Mouse (Mus musculus) C2C12 (cell line): ENCODE data around the gene Foxr2.

Source experiments
- CEBPB ChIP-seq: IDR thresholded peaks from one replicate; pipeline ENCODE4 v1.6.1; 2011; ENCODE audit warnings: low read depth, mild to moderate bottlenecking, control low read depth, moderate library complexity
- CTCF ChIP-seq: IDR thresholded peaks from one replicate; pipeline ENCODE4 v1.5.1; 2011; ENCODE audit not compliant: control insufficient read depth, insufficient read depth, insufficient read length
- FOSL1 ChIP-seq: IDR thresholded peaks from one replicate; pipeline ENCODE4 v1.8.0; 2011; ENCODE audit warnings: mild to moderate bottlenecking, low read length; ENCODE audit not compliant: poor library complexity, insufficient read depth, severe bottlenecking
- MAX ChIP-seq: IDR thresholded peaks from one replicate; pipeline ENCODE4 v1.6.1; 2011; ENCODE audit warnings: mild to moderate bottlenecking, control low read depth
- MYOG ChIP-seq: IDR thresholded peaks from one replicate; pipeline ENCODE4 v1.6.1; 2011; ENCODE audit not compliant: control insufficient read depth, insufficient read length; ENCODE audit errors: extremely low read depth
- USF1 ChIP-seq: IDR thresholded peaks from one replicate; pipeline ENCODE4 v1.6.1; 2011; ENCODE audit warnings: low read depth, mild to moderate bottlenecking, control low read depth, moderate library complexity

GRCm38 (mm10) chrX:153119013-153119412 is 427 bp downstream of the Foxr2 start:
- no peak for TF ChIP-seq CTCF
- no peak for TF ChIP-seq MYOG
- no peak for TF ChIP-seq USF1
- TF ChIP-seq FOSL1, result no peak
- no peak for TF ChIP-seq MAX
- TF ChIP-seq CEBPB, result no peak
